ENCODE assay signal across 8 mouse cellular contexts in the genomic region with DNA sequence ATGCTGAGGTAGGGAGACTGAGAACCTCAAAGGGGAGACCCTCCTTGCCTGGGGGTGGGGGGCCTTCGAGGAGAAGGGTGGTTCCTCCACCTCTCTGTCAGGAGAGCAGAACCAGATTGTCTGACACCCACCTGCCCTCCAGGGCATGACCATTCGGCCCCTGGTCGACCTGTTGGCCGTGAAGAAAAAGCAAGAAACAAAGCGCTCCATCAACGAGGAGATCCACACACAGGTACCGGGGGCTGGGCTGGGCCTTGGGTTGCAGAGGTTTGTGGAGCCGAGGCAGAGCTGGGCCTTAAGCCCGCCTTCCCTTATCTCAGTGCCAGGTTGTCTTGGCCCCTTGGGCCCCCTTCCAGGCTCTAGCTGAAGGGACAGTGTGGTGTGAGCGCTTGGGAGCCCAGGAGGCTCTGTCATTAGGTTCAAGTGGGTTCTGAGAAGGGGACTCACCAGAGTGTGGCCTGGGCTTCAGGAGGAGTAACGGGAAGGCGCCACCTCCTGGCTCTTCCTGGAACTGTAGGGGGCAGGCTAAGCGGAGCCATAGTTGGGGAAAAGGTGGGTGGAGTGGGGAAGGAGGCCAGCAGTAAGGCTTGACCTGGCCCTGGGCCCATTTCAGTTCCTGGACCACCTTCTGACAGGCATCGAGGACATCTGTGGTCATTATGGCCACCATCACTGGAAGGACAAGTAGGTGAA. TPM values are rescaled to one million over a fixed set of nuclear protein-coding genes. Genes with fewer than 3 reads are reported as not detected.
A peak's percentile ranks its signal among the peaks of the same experiment; 100 is the strongest.
DNase-seq lines count a peak whose midpoint lies in the region; TF ChIP-seq lines count a peak whose summit lies in the region.

No protein-coding gene starts in this region.

- H3K4me3 ChIP-seq in lung, adult 2 months (replicated peaks; ENCODE audit: extremely low read depth, low read depth, low read length), result no peak overlapping the region

- intact Hi-C loops in heart, postnatal 25 days (cut with DNase I), result loop anchor here (2.0 kb wide), 2 partner anchors 51 to 109 kb away; partner anchors contain the start of gene Slc9a1
- intact Hi-C loops in heart, postnatal 14 days (cut with DNase I), result loop anchor here (1.0 to 2.0 kb wide), 2 partner anchors 51 to 109 kb away; no protein-coding TSS in a partner anchor

- TF ChIP-seq POLR2A in lung, adult 2 months (IDR thresholded peaks at IDR 0.05; ENCODE audit: borderline replicate concordance, extremely low read depth, low read depth, low read length), result no peak

- DNase-seq in heart, adult 11 months, result peak; percentile 95
- DNase-seq in heart, postnatal 25 days (ENCODE audit: low spot score), result no peak
- DNase-seq in urinary bladder, postnatal 10 days (ENCODE audit: low spot score), result peak; percentile 46
- DNase-seq in urinary bladder, adult 2 months (ENCODE audit: low spot score), result no peak
- DNase-seq in cerebellum, postnatal 36 days, result peak; percentile 69 to 70
- DNase-seq in heart, postnatal 14 days, result peak; percentile 71 to 87
- DNase-seq in lung, adult 2 months, result peak; percentile 69
- peak; percentile 91 for DNase-seq in testis, postnatal 10 days (ENCODE audit: low spot score)

- peak; percentile 74 for TF ChIP-seq CTCF in lung, adult 2 months (IDR thresholded peaks at IDR 0.05; ENCODE audit: insufficient read depth, low read length)

- WGBS in lung, adult 2 months, result 61% methylated on average over 14 of the region's 14 CpGs

- H3K4me1 ChIP-seq in lung, adult 2 months (ENCODE audit: control insufficient read depth, insufficient read depth, low read length), result no peaks in the 10 kb centered on the region

RNA-seq across cellular contexts. Expression of gene Slc9a1, which starts 50.0 kb away (rescaled TPM):
- total RNA-seq in heart, postnatal 25 days (2021), result 10 to 100 TPM; 16.3 to 20.0 TPM
- 30.7 and 43.4 TPM in 2 replicates for polyA plus RNA-seq in urinary bladder, adult 2 months (2012; rRNA removed)
- total RNA-seq in heart, postnatal 14 days (2021), result 10 to 100 TPM; 21.2 to 22.9 TPM
- polyA plus RNA-seq in lung, adult 2 months (2012; rRNA removed), result 39.9 and 40.4 TPM in 2 replicates

Comparison
In these comparisons a context has a peak if more than half of its experiments do, and no peak if none do; other contexts are left out.
1. DNase-seq: peak in heart, adult 11 months (single experiment), urinary bladder, postnatal 10 days (single experiment), cerebellum, postnatal 36 days (2 of 2), heart, postnatal 14 days (2 of 2), lung, adult 2 months (single experiment) and testis, postnatal 10 days (single experiment); none in heart, postnatal 25 days (single experiment) and urinary bladder, adult 2 months (single experiment).